Mouse (Mus musculus) heart, adult 2 months (tissue): ENCODE results near the gene Pirt. TPM values are rescaled to one million over a fixed set of nuclear protein-coding genes. Genes with fewer than 3 reads are reported as not detected.

ENCODE experiments used
- DNase-seq, 2 experiments: peaks; one replicate each; pipeline ENCODE4 v3.0.0; 2021
- H3K27ac ChIP-seq: fragments of 200-600 bp; 2 replicates; pipeline ENCODE4 v1.8.1; 2022
- H3K27me3 ChIP-seq: fragments of 200-500 bp; 2 replicates; pipeline ENCODE4 v1.6.1; 2012; ENCODE audit warnings: mild to moderate bottlenecking, low read length, inconsistent platforms, mixed read lengths; ENCODE audit not compliant: control insufficient read depth, insufficient read depth
- H3K36me3 ChIP-seq: fragments of 200-500 bp; 2 replicates; pipeline ENCODE4 v1.6.1; 2012; ENCODE audit warnings: low read length, inconsistent platforms; ENCODE audit not compliant: control insufficient read depth, insufficient read depth
- H3K4me1 ChIP-seq: fragments of 200-500 bp; 2 replicates; pipeline ENCODE4 v1.6.1; 2011; ENCODE audit warnings: low read length; ENCODE audit not compliant: control insufficient read depth, insufficient read depth
- H3K4me3 ChIP-seq: fragments of 200-600 bp; 2 replicates; pipeline ENCODE4 v1.8.1; 2022
- H3K79me2 ChIP-seq: fragments of 200-500 bp; replicated peaks from 2 replicates; pipeline ENCODE4 v1.6.1; 2012; ENCODE audit warnings: mild to moderate bottlenecking, inconsistent platforms, low read length, moderate library complexity, mixed read lengths; ENCODE audit not compliant: control insufficient read depth, insufficient read depth
- H3K9ac ChIP-seq: fragments of 200-500 bp; 2 replicates; pipeline ENCODE4 v1.6.1; 2012; ENCODE audit warnings: low read depth, mild to moderate bottlenecking, control low read depth, inconsistent platforms, low read length, mixed read lengths
- CTCF ChIP-seq: fragments of 200-600 bp; IDR thresholded peaks from 2 replicates; pipeline ENCODE4 v1.8.1; 2022; ENCODE audit warnings: antibody characterized with exemption, mild to moderate bottlenecking, moderate library complexity
- EP300 ChIP-seq: fragments of 200-500 bp; IDR thresholded peaks from 2 replicates; pipeline ENCODE4 v1.6.1; 2011; ENCODE audit warnings: low read depth, low read length, control low read depth; ENCODE audit not compliant: insufficient read depth
- POLR2A ChIP-seq: fragments of 200-500 bp; IDR thresholded peaks from 2 replicates; pipeline ENCODE4 v1.6.1; 2011; ENCODE audit warnings: mild to moderate bottlenecking, low read depth, low read length, control low read depth; ENCODE audit not compliant: insufficient read depth
- WGBS: fragments of 180-500 bp; shearing (Covaris S2); methylation state at CpG from one replicate; pipeline ENCODE4 v1.1.7; 2018; 5-methylcytosine and 5-hydroxymethylcytosine counted together
- intact Hi-C: fragments of 180-260 bp; cut with DNase I; formaldehyde crosslinking; loops from one replicate; pipeline ENCODE4 v1.15.1; 2025
- polyA plus RNA-seq: library from polyadenylated mRNA; depleted of rRNA; stranded (reverse); fragments of >200 nt; gene quantifications from 2 replicates; pipeline ENCODE4 v1.2.3, GENCODE M21; 2012
- total RNA-seq, 2 experiments: library from RNA; stranded (reverse); gene quantifications; 2 replicates each; pipeline ENCODE4 v1.2.3; 2021

Pirt gene
- total and polyA plus RNA-seq, 3 experiments, result 6.6 to 8.3 (median 7.9) TPM

DNA sequence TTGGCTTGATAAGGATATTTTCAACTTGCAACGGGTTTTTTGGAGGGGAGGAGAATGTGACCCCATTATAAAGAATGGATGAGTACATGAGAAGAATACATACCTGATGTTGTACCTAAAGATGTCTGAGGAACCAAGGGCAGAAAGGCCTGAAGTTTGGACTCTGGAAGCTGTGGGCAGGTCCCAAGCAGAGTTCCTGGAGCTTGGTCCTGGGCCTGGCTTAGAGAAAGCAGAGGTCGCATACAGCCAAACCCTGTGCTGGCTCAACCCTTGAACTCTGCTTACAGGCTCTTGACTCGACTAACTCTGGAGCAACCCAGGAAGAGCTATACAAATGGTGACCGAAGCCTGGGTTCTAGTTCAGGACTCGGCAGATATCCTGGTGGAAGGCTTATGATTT, 30.2 kb downstream of the Pirt start:
- Histone ChIP-seq H3K27ac (no peak overlapping the region), H3K4me1 (no peaks in the 10 kb centered on the region), H3K9ac (no peak overlapping the region), H3K27me3 (no peaks in the 10 kb centered on the region), H3K79me2 (no peaks in the 10 kb centered on the region), H3K36me3 (no peaks in the 10 kb centered on the region), H3K4me3 (no peak overlapping the region)
- DNase-seq, result no peak
- TF ChIP-seq POLR2A (no peak), CTCF (no peak), EP300 (no peak)
- 84% methylated on average over 5 of the region's 5 CpGs for WGBS
- intact Hi-C loops, result no loop called here

DNA sequence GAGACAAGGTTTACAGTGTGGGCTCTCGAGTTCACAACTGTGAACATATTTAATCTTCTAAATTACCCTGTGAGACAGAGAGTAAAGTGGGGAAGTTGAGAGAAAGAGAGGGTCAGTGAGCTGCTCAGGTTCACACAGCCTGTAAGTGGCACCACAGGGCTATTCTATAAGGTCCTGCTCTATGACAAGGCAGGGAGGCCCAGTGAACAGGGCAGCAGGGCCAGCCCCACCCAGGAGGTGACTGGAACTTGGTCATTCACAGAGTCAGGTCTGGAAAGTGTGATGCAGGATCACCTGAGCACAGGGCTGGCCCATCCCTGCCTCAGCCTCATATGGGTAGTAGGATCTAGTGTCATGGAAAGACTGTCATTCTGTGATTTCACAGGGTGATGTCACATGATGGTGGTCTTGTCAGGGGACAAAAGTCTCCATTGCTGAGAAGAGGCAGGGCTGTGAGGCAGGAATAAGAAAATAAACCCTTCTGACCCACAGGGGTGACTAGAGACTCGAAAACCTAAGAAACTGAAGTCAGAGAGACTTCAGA, 33.5 kb downstream of the Pirt start:
- Histone ChIP-seq H3K4me1 (no peaks in the 10 kb centered on the region), H3K9ac (no peak overlapping the region), H3K36me3 (no peaks in the 10 kb centered on the region), H3K27me3 (no peaks in the 10 kb centered on the region), H3K79me2 (no peaks in the 10 kb centered on the region), H3K4me3 (no peak overlapping the region), H3K27ac (no peak overlapping the region)
- intact Hi-C loops, result no loop called here
- no peak for DNase-seq
- 52% methylated on average over 2 of the region's 2 CpGs for WGBS
- no peak for TF ChIP-seq POLR2A
- no peak for TF ChIP-seq CTCF
- TF ChIP-seq EP300, result no peak

DNA sequence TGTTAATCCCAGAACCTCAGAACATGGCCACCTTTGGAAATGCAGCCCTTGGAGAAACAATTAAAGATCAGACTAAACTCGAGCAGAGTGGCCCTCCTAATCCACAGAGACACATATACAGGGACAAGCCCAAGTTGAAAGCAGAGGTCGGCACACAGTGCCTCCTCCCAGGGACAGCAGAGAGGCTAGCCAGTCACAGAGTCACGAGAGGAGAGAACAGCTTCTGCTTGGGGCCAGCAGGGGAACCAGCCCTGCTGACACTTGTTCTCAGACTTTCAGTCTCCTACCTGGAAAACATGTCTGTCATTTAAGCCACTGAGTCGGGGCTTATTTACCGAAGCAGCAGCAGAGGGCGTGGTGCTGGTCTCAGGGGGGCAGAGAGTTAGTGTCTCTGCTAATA, 34.7 kb downstream of the Pirt start:
- no peaks in the 10 kb centered on the region for H3K36me3 ChIP-seq
- H3K27ac ChIP-seq, result no peak overlapping the region
- H3K9ac ChIP-seq, result no peak overlapping the region
- H3K4me1 ChIP-seq, result no peaks in the 10 kb centered on the region
- no peaks in the 10 kb centered on the region for H3K27me3 ChIP-seq
- no peak for DNase-seq
- TF ChIP-seq EP300, result no peak
- TF ChIP-seq CTCF, result no peak
- TF ChIP-seq POLR2A, result no peak
- WGBS, result 67% methylated on average over 6 of the region's 6 CpGs
- intact Hi-C loops, result no loop called here
- no peak overlapping the region for H3K4me3 ChIP-seq
- no peaks in the 10 kb centered on the region for H3K79me2 ChIP-seq

DNA sequence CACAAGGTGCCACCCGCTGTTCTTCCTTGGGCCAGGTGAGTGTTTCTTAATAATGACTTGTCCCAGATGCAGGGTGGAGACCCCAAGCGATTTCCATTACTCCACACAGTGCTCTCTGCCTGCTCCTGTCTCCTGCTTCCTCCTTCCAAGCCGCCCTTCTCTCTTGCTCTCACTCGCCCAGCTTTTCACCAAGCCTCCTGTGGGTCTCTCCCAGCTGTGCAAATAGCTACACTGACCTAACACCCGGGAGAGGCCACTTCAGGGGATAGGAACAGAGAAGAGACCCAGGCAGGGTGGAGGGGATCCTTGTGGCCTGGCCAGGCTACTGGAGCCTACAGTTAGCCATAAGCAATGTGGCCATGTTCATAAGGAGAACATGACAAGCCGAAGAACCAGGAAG, 35.1 kb downstream of the Pirt start:
- Histone ChIP-seq H3K27me3 (no peaks in the 10 kb centered on the region), H3K4me1 (no peaks in the 10 kb centered on the region), H3K27ac (no peak overlapping the region), H3K4me3 (no peak overlapping the region), H3K36me3 (no peaks in the 10 kb centered on the region), H3K79me2 (no peaks in the 10 kb centered on the region), H3K9ac (no peak overlapping the region)
- TF ChIP-seq CTCF (no peak), POLR2A (no peak), EP300 (no peak)
- intact Hi-C loops, result no loop called here
- DNase-seq, result no peak
- WGBS, result 74% methylated on average over 6 of the region's 6 CpGs

DNA sequence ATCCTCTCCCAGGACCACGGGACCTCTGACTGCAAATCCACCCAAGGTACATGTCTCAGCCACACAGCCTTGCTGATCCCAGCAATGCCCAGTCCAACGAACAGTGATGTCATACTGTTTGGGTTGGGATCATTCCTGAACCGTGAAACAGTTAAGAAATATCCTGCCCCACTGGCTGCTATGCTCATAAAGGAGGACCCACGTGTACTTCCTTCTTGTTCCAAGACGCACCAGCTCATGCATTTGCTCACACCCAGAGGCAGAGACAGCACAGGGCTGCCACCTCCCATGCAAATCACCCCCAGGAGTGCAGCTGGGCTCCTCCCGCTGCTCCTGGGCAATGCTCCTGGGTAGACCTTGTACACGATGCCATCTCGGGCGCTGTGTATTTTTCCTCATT, 44.5 kb downstream of the Pirt start, which contains the start of gene Tmem238l:
TSS of gene Tmem238l (plus strand) at position 336 of the 400 bp plus-strand sequence.
- WGBS, result 73% methylated on average over 9 of the region's 9 CpGs
- Histone ChIP-seq H3K4me1 (no peaks in the 10 kb centered on the region), H3K4me3 (no peak within 1 kb of the TSS), H3K79me2 (no peaks in the 10 kb centered on the region), H3K36me3 (no peaks in the 10 kb centered on the region), H3K9ac (no peak within 1 kb of the TSS), H3K27me3 (no peaks in the 10 kb centered on the region), H3K27ac (no peak within 1 kb of the TSS)
- TF ChIP-seq POLR2A (no peak), CTCF (no peak), EP300 (no peak)
- no peak for DNase-seq
- intact Hi-C loops, result no loop called here

DNA sequence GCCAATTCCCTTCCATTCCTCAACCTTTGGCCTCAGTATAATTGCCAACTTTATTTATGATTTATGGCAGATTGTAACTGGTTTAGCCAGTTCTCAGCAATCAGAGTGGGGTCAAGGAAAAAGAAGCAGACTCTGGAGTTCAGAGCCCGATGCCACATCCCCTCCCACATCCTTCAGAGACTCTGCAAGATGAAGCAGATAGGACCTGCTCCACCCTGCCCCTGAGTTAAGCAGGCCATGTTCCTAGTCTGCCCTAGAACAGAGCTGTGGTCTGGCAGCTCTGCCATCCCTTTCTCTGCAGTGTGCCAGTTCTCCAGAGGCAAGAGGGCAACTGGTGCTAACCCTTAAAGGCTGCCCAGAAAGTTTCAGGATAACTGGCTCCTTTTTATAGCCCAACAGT, 49.0 kb downstream of the Pirt start:
- Histone ChIP-seq H3K27ac (no peak overlapping the region), H3K4me3 (no peak overlapping the region), H3K27me3 (no peaks in the 10 kb centered on the region), H3K4me1 (no peaks in the 10 kb centered on the region), H3K79me2 (no peaks in the 10 kb centered on the region), H3K9ac (no peak overlapping the region), H3K36me3 (no peaks in the 10 kb centered on the region)
- intact Hi-C loops, result no loop called here
- DNase-seq, result peak in 1 of 2 experiments; percentile 22
- 47% methylated on average over 1 of the region's 1 CpGs for WGBS
- TF ChIP-seq POLR2A (no peak), CTCF (no peak), EP300 (no peak)
